8 mouse cellular contexts compared by ENCODE assay signal in the genomic region with DNA sequence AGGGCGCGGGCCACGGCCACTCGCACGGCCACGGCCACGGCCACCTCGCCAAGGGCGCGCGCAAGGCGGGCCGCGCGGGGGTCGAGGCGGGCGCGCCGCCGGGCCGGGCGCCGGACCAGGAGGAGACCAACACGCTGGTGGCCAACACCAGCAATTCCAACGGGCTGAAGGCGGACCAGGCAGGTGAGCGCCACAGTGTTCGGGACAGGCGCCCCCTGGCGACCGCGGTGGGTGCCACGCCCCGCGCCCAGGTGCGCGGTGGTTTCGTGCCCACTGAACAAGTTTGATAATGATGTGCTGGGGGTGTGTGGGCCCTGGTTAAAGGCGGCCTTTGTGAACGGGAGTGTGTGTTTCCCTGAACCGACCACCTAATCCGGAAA. TPM values are rescaled to one million over a fixed set of nuclear protein-coding genes. Genes with fewer than 3 reads are reported as not detected.
DNase-seq lines count a peak whose midpoint lies in the region; ATAC-seq lines count a peak whose summit lies in the region.

No protein-coding gene starts in this region.

- peak; percentile 54 for ATAC-seq in megakaryocyte, adult 5-6 weeks (ENCODE audit: poor library complexity, severe bottlenecking)

- peak; percentile 83 to 94 for DNase-seq in adrenal gland, adult (ENCODE audit: inconsistent age in 2 of 2, low spot score in 1 of 2)
- DNase-seq in embryo, embryonic 10 days (ENCODE audit: low spot score), result peak; percentile 78
- DNase-seq in gastrocnemius, postnatal 10 days, result peak; percentile 81
- peak; percentile 80 for DNase-seq in induced T-regulatory cell, adult 2 months (ENCODE audit: low read depth)
- DNase-seq in left cerebral cortex, adult 8-10 months (ENCODE audit: low spot score in 2 of 2), result peak; percentile 67 to 70
- peak; percentile 78 for DNase-seq in right cerebral cortex, adult 18-20 months
- DNase-seq in urinary bladder, postnatal 10 days (ENCODE audit: low spot score), result peak; percentile 31

RNA-seq across cellular contexts. Expression of gene Slc30a1, which starts 0.9 kb away (rescaled TPM):
- 1 to 10 TPM; 7.5 to 8.9 TPM for total RNA-seq in gastrocnemius, postnatal 10 days (2021)
- 10 to 100 TPM; 32.2 to 42.0 (median 35.1) TPM for total RNA-seq in left cerebral cortex, adult 8-10 months (2022)
- 10.1 TPM in 2 replicates for total RNA-seq in megakaryocyte, adult 5-6 weeks (2015)
- 11.2 and 12.1 TPM in 2 replicates for total RNA-seq in megakaryocyte, adult 5-6 weeks (2017)

Comparison
In these comparisons a context has a peak if more than half of its experiments do, and no peak if none do; other contexts are left out.
1. Peak in every context shown above with its lines: DNase-seq and ATAC-seq.
2. DNase-seq: peak in every context shown above with its lines; median percentile 88 in adrenal gland, adult; 81 in gastrocnemius, postnatal 10 days; 80 in induced T-regulatory cell, adult 2 months; 78 in embryo, embryonic 10 days; 78 in right cerebral cortex, adult 18-20 months; 68 in left cerebral cortex, adult 8-10 months; 31 in urinary bladder, postnatal 10 days.